Mouse (Mus musculus): ENCODE results near the gene Ttyh2.

GRCm38 (mm10) chr11:114691454-114692182 is 16.4 kb downstream of the Ttyh2 start:
- no peak for TF ChIP-seq CTCF (IDR thresholded peaks at IDR 0.05; ENCODE audit: extremely low read depth, insufficient read length, insufficient replicate concordance, low read depth, low read length)
- TF ChIP-seq POLR2A (IDR thresholded peaks at IDR 0.05; ENCODE audit: low read depth, low read length), result no peak

All from small intestine, adult 2 months (tissue).